Mouse (Mus musculus): ENCODE data around the gene Gm21964.

GRCm38 (mm10) chr8:110064606-110065365, 36.2 kb upstream of the Gm21964 start:
- TF ChIP-seq POLR2A (IDR thresholded peaks at IDR 0.05; ENCODE audit: control insufficient read depth, low read depth, low read length): no peak
- TF ChIP-seq CTCF (IDR thresholded peaks at IDR 0.05; ENCODE audit: control insufficient read depth, insufficient read depth, insufficient replicate concordance, low read depth, low read length): no peak
